Mouse (Mus musculus) ES-Bruce4 (cell line): ENCODE results near the gene Defb3.
A peak's percentile ranks its signal among the peaks of the same experiment; 100 is the strongest.

Experiments used
- CTCF ChIP-seq: IDR thresholded peaks from one replicate; pipeline ENCODE4 v1.8.1; 2011; ENCODE audit warnings: low read depth, low read length
- EP300 ChIP-seq: IDR thresholded peaks from 2 replicates; pipeline ENCODE4 v1.6.1; 2011; ENCODE audit warnings: low read depth, low read length; ENCODE audit not compliant: insufficient read depth
- POLR2A ChIP-seq: IDR thresholded peaks from one replicate; pipeline ENCODE4 v1.8.1; 2011; ENCODE audit warnings: low read length; ENCODE audit not compliant: insufficient read depth

- TF ChIP-seq CTCF: peak; percentile 67
- no peak for TF ChIP-seq POLR2A
- TF ChIP-seq EP300: no peak
Measured at GRCm38 (mm10) chr8:19331836-19332235, 38.7 kb downstream of the Defb3 start.
